Mouse (Mus musculus) CD8-positive naive resting alpha-beta T cell, adult 2 months (primary cell): ENCODE results near the gene Gpr137.
A peak's percentile ranks its signal among the peaks of the same experiment; 100 is the strongest.

Experiments
- DNase-seq, 2 experiments: peaks; one replicate each; pipeline ENCODE4 v3.0.0; 2022; ENCODE audit warnings: low read depth in 2 of 2, low spot score in 2 of 2

Gpr137 gene

DNA sequence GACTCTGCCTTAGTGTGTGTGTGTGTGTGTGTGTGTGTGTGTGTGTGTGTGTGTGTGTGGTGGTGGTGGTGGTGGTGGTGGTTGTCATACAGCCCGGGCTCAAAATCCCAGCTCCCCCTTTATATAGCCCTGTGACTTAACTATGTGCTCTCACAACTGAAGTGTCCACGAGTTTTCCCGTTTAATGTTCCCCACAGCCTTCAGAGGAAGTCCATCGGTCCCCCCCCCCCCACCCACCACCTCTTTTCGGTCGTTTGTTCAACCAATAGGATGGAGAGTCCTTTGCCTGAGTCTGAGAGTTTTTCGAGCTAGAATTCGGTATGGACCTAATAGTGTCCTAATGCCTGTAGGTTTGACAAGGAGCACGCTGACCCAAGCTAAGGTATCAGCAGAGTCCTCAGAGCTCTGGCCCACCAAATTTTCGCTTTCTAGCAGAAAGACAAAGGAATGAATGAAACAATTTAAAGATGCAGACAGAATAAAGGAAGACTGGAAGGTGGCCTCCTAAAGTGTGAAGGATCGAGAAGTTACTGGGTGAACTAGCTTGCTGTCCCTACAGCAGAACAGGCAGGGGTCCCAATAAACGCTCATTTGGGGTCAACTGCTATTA lies 31.4 kb upstream of the Gpr137 start:
- no peak for DNase-seq

DNA sequence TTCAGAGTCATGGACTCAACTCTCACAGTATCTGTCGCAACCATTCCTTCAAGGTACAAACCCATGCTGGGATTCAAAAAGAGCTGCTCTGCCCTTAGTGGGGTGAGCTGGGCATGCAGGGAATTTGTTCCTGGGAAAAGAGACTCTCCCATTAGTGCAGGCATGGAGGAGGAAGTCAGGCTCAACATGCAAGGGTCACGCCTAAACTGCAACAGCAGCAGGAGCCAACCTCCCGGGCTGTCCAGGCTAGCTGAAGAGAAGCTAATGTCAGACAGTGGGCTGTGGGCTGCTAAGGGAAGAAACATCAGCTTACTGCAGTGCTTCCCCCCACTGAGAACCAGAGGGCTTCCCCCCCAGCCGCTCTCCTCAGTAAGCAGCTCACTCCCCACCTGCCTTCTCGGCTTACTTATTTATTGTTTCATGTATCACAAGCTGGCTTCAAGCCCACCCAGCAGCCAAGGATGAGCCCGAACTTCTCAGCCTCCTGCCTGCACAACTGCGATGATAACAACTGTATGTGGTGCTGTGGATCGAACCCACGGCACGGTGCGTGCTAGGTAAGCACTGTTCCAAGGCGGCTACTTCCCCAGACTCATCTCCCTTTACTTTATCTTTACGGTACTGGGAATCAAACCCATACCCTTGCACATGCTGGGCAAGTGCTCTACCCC lies 30.1 kb upstream of the Gpr137 start:
- no peak for DNase-seq

DNA sequence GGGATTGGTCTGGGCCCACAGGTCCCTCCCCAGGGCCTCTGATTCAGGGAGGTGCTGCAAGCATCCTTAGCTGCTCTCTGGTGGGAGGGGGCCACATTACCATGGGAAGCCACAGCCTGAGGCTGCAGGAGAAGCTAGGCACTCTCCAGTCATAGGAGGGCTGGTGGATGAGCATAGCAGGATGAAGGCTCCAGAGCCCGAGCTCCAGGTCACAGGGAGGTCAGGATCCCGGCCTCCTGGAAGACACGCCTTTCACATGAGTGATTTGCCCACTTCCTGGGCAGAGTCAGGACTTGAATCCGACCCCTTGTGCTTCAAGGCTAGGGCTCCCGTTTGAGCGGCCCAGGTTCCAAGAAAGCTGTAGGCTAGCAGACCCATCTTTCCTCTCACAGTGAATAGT lies 29.4 kb upstream of the Gpr137 start:
- DNase-seq: no peak

DNA sequence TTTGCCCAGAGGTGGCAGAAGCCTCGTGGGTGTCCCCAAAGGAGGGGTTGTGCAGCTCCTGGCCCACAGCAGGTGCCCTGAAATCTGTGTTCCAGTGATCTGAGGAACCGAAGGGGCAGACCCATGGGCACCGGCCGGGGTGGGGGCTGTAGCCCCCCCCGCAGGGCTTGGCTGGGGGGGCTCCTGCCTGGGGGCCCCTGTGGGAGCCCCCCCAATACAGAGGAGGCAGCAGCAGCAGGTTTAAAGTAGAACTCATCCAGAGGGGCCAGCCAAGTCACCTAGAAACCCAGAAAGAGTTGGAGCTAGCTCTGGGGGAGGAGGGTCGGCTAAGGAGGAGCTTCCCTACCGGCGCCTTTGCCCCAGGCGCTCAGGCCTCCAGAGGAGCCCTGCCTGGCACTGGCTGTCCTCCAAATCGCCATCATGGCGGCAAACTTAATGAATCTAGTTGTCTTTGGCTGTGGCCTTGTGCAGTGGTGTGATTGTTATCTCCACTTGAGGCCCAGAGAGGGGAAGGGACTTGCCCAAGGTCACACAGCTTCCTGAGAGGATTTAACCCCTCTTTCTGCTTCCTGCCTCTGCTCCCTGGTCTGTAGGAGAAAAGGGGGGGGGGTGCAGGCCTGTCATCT lies 28.3 kb upstream of the Gpr137 start:
- DNase-seq: no peak

DNA sequence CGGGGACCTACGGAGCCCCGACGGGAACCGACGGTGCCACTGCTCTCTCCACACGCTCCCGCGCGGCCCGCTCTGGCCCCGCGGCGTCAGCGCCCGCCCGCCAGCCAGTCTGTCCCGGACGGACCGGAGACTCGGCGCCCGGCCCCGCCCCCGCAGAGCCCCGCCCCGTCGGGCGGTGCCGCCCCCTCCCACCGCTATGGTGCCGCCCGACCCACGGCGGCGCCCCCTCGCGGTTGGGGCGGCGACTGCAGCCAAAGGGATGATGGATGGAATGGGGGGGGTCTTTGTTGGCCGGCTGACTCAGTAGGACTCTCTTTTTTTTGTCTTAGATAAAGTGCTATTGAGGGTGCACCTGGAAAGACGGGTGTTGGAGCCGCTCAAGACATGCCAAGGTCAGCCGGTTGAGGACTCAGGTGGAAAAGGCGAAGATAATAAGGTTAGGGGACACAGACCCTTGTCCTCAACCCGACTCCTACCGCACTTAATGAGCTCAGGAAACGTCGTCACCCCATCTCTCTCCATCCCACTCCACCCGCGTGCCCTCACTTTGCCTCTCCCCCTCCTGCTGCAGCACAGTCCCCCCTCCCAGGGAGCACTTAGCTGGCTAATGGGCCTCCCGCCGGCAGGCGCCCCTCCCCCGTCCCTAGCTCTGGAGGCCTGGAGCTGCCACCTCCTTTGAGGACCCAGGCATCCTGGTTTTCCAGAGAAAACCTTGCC lies 27.5 kb upstream of the Gpr137 start:
- peak; percentile 55 to 61 for DNase-seq

DNA sequence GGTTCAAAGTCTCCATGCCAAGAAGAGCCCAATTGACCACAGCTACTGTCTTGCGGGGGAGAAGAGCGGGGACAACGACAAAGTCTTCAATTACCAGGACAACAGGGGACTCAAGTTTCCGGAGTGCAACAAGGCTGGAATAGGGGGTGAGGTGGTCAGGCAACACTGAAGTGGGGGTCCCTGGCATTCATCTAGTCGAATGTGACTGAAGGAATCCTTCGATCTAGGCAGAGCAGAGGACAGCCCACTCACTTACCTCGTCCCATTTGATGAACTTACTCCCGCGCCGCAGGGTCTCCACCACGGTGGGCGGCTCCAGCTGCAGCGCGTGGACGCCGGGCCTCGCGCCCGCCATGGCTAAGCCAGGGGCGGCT lies 27.0 kb upstream of the Gpr137 start:
- no peak for DNase-seq

DNA sequence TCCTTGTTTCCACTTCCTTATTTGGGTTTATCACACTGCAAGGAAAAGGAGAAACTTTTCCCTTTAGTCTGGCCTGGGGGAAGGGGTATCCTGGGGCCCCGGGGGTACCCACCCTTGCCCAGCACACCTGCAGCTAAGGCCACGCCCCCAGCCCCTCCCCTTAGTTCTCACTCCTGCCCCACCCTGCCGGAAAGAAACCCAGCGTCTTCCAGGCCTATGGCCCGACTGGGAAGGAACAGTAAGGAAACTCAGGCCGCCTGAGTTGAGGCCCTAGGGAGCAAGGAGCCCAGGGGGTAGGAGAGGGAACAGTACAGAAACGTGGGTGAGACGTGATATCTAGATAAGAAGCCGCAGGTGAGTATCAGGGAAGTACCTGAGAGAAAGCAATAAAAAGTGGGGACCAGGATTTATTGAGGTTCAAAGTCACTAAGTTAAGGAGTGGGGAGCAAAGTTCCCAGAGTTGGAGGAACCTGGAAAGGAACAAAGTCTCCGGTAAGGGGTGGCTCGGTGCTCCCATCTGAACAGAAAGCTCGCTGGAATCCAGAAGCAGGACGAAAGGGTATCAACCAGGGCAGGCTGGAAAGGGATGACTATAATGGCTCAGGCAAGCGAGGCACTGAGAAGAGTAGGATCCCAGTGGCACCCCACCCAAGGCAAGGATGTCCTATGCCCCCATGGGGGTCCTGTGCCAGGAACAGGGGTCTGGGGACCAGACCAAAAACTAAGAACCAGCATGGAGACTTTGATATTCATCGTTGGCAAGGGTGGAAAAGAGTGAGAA lies 26.4 kb upstream of the Gpr137 start:
- DNase-seq: no peak

DNA sequence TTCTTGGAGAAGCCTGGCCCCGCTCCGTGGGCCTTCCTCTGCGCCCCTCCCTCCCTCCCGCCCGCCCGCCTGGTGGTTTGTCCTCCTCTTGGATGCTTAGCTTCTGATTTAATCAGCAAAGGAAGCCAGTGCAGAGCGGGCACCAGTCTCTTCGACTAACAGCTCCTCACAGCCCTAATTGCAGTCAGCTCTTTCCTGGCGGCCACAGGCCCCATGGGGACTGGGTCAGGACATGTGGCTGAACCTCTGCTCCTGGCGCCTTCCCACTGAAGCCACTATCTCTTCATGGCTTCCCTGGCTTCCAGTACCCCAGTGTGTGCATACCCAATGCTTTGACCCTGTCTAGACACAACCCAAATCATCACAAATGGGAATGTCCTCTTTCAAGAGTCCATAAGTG lies 14.2 kb upstream of the Gpr137 start:
- no peak for DNase-seq

DNA sequence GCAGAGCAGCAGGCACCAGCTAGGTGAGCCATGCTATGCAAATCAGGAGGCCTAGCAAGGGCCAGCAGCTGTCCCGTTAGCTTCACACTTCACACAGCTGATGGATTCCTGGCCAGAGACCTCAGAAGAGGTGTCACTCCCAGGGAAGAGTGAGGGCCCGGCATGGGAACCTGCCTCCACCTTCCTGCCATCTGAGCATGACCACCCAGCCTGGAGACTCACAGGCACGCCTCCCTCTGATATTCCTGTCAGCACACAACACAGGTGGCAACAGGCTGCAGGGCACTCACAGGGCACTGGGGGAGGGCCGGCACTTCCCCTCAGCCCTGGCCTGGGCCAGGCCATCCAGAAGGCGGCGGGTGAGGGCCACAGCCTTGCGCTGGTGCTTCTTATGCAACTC lies 13.1 kb upstream of the Gpr137 start:
- no peak for DNase-seq

DNA sequence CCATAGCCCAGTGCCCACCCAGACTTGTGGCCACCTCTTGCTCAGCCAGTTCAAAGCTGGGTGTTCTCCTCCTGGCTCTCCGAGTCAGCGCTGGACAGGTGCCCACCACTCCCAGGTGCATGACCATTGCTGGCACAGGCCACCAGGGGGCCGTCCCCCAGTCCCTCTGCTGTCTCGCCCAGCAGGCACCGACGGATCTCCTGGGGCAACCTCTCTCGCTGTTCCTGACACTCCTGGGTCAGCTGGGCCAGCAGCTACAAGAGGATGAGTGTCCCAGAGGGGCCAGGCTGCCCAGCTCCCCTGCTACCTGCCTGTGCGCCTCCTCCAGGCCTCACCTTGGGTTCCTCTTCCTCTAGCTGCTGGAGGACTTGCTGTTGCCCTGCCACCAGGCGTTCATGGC lies 11.8 kb upstream of the Gpr137 start:
- DNase-seq: no peak

DNA sequence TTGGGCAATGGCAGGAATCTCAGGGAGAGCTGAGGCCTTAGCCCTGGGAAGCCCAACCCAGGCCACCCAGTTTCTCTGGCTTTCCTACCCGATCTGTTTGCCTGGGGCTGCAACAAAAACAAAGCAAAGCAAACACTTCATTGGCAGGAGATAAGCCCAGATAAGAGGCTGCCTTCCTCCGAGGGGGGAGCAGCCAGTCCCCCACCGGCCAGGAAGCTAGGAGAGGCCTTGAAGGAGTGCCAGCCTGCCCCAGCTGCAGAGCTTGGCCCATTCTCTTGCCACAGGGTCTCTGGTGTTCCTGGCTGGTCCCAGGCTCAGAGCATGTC lies 10.4 kb upstream of the Gpr137 start:
- DNase-seq: no peak

DNA sequence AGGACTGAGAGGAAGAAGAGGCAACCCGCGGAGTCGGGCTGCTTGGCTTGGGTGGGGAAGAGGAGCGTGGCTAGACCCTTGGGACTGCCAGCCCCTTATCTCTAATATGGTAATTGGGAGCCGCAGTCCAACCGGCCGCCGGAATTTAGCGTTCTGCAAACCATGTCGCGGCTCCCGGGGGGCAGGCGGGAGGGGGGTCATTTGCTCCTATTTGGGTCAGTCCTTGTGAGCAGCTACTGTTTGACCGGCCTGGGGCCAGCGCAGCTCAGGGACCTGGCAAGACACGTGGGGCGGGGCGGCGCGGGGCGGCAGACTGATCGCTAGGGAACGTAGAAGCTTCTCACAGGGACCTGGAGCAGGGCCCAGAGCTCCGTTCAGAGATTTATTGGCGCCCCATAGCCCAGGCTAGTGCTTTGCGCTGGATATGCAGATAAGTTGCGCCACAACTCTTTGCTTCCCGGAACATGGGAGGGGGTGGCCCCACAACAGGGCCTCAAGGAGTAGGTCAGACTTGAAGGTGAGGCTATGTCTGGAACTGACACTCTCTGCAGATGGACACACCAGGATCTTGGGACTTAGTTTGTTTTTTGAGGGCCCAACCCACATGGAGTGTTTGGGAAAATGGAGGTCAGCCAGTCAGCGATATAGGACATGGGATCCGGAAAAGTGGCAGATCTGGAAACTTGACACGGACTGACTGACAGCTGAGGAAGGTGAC lies 9.9 kb upstream of the Gpr137 start:
- DNase-seq: peak in 1 of 2 experiments; percentile 21

DNA sequence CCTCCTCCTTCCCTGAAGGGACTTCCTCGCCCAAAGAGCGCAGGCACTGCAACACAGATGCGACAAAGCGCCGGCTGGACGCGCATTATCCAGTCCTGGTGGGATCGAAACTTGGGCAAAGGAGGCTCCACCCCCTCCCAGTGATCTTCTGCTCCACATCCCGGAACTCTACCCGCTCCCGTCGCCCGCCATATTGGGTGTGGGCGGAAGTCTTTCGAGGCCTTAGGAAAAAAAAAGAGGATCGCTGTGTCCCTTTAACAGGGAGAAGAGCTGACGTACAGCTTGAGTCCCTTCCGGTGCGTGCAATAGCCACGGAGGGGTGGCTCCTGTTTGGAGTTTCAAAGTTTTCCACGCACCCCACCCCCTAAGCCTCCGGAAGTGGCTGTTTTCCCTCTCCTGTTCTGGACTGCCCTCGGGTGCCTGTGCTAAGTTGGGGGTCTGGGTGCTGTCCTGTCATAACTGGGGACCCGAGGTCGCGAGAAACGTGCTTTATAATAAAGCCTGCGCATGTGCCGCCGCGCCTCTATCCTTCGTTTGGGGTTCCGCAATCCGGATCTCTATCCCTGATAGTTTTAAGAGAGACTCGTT lies 9.2 kb upstream of the Gpr137 start:
- DNase-seq: peak; percentile 52 to 62

DNA sequence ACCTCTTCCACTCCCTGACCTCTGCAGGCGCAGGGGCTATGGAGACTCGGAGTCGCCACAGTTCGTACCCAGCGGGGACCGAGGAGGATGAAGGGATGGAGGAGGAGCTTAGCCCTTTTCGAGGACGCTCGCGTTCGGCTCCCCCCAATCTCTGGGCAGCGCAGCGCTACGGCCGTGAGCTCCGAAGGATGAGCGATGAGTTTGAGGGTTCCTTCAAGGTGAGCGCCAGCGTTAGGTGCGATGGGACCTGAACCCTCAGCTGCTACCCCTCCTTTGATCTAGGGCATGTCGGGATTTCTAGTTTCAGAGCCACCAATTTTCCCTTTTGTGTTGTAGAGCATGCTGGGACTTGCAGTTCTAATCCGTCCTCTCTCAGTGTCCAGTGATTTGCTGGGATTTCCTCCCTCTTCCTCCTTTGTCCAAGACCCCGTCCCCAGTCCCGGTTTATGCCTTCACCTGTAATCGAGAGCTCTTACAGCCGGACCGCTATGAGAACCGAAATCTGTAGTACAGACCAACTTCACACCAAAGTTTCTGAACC lies 8.4 kb upstream of the Gpr137 start:
- DNase-seq: peak in 1 of 2 experiments; percentile 23

DNA sequence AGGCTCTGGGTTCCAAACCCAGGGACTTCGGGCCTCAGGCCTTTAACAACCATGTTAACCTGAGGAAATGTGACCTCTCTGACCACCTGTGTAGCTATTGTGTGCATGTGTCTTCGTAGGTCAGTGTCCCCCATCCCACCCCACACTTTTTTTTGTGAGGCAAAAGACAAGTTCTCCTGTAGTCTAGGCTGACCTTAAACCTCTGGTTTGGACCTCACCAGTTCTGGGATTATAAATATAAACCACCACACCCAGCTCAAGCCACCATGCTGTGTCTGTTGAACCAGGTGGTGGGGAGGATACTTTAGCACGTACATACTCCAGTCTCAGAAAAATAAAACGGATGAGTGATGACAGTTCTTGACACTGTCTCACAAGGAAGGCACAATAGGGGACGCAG lies 7.7 kb upstream of the Gpr137 start:
- DNase-seq: no peak

DNA sequence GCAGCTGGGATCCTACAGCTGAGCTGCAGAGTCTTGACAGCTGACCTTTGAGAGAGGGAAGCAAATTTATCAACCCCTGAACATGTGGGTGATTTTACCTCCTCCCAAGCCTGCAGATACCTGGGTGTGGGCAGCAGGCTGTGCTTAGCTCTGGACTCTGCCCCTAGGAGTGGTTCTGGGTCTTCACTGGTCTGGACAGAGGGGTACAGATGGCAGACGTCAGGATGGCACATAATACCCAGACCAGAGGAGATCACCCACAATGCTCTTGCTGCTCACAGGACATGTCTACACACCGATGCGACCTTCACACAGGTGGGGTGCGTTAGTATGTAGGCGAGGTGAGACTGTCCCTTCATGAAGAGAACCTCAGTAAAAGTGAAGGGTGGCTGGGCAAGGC lies 7.3 kb upstream of the Gpr137 start:
- DNase-seq: no peak

DNA sequence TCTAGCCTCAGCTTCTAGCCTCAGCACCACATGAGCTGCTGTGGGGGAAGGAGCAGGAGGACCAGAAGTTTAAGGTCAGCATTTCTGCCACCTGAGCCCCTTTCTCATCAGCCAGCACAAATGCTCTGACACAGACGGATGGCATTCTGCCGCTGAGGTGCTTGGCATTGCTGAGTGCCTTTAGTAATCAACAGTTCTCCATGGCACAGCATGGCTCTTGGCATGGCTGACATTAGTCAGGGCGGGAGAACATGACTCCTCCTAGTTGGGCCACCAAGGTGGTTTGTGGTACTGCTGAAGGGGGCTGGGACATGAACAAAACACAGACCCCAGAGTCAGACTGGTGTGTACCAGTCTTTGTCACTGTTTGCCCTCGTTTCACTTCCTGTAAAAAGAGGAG lies 5.9 kb upstream of the Gpr137 start:
- no peak for DNase-seq

DNA sequence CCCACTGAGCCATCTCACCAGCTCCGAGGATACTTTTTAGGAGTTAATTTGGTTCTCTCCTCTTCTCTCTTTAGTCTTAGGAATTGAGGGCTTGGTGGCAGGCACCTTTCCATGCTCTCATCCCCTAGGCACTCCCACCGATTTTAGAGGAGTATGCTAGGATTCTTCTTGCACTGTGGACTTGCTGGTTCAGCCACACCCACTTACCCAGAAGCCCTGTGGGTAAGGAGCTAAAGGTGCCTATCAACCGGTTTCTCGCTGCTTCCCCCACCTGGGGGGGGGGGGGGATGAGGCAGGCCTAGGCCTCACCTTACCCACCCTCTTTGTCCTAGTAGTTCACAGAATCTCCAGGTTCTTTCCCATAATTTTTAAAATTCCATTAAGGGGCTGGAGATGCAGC lies 5.5 kb upstream of the Gpr137 start:
- DNase-seq: no peak

DNA sequence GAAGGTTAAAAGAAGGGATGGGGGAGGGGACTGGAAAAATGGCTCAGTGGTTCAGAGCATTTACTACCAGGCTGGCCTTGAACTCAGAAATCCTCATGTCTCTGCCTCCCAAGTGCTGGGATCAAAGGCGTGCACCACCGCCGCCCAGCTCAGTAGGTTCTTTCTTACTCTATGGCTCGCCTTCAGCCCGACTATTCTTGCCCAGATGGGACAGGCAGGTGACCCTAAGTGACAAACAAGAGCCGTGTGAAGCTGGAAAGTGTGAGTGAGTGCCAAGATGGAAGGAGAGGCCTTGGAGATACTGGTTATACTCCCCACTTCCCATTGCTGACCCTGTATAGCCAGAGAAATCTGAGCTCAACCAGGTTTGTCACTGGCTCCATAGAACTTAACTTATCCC lies 1.4 kb upstream of the Gpr137 start:
- no peak for DNase-seq

DNA sequence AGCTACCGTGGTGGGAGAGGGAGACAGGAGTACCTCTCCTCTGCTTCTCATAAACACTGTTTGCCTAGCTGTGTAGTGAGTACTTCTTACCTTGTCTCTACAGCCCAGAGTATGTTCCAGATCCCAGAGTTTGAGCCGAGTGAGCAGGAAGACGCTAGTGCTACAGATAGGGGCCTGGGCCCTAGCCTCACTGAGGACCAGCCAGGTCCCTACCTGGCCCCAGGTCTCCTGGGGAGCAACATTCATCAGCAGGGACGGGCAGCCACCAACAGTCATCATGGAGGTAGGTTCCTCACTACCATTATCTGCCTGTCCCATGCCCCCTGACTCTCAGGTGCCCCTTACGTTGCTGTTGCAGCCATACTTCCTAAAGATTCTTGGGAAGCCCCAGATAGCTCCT lies 484 bp upstream of the Gpr137 start:
- no peak for DNase-seq
